Mouse (Mus musculus) cerebellum, adult 9-11 months (tissue): ENCODE data around the gene Clec14a.
"Not testable (repeated sequence)": the region's sequence is repeated elsewhere in the genome, so short reads cannot be mapped to it uniquely, and the experiment has no call there.

Experiments used
- DNase-seq: peaks from one replicate; pipeline ENCODE4 v3.0.0; 2022

The Clec14a gene

GRCm38 (mm10) chr12:58268563-58269501 is at the start of gene Clec14a:
Gene Clec14a (minus strand): TSS chr12:58269290.
- DNase-seq: no peak

DNA sequence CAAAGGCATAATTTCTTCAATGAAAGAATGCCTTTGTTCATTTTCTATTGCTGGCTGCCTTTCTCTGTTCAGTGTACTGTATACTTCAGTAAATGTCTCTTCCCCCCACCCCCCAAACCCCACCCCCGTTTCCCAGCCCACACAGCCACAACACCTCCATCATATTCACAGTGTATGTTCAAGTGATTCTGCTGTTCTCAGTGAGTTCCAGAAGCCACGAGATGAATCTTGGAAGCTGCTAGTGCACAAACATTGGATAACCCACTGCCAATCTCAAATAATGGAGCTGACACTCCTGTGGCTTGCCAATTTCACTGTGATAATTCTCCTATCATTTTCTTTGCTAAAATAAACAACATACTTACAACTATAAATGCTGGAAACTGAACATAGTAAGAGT is 38.7 kb upstream of the Clec14a start:
- DNase-seq: no peak

DNA sequence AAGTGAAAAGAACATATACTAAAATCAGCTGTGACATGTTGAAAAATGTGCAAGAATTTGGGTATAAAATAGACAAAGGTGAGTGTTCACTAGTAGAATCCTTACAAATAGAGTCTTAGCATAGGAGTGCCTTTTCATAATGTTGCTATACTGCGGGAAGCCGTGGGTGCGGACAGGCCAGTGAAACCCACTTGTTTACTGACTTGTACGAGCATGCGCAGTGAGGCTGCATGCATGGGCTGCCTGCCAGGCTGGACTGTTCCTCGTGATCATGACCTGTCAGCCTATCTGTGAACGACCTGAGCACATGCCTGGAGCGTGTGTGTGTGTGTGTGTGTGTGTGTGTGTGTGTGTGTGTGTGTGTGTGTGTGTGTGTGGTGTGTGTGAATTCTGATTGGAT is 37.3 kb upstream of the Clec14a start:
- DNase-seq: not testable (repeated sequence)

- DNase-seq: no peak
These were observed 36.5 kb upstream of the Clec14a start for GRCm38 (mm10) chr12:58305567-58305966.

- no peak for DNase-seq
These were observed 27.9 kb upstream of the Clec14a start for GRCm38 (mm10) chr12:58296980-58297379.

GRCm38 (mm10) chr12:58285912-58286311 is 16.8 kb upstream of the Clec14a start:
- no peak for DNase-seq

DNA sequence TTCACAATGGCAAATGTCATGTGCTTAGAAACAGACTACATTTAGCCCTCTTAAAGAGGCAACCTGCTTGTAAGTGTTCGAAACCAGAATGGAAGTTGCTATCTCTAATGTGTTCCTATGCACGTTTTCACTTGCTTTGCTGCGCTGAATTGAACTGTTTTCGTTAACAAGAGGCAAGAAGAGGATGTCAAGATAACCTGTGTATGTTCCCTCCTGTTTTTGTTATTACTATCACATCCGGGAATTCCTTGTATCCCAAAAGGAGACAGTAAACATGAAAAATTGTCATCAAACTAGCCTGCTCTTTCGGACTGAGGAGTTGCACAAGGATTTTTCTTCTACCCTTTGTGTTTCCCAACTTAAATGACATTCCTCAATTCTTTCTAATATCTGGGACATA is 1.4 kb upstream of the Clec14a start:
- DNase-seq: no peak

- DNase-seq: no peak
These were observed 415 bp upstream of the Clec14a start for GRCm38 (mm10) chr12:58269505-58269904.

DNA sequence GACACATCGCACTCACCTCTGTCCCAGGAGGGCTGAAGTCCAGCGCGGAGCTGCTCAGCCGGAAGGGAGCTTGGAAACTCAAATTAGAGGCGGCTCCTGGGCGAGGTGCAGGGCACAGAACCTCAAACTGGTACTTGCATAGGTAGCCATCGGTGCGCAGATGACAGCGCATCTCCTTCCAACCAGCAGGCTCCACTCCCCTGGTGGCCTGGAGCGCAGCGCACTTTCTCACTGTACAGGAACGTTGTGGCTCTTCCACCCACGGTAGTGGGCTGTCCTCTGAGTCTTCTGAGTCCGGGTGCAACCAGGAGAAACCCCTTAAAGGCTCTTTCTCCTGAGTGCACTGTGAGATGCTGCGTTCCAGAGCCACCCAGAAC is 916 bp downstream of the Clec14a start:
- DNase-seq: no peak

- no peak for DNase-seq
These were observed 1.3 kb downstream of the Clec14a start for GRCm38 (mm10) chr12:58267779-58268178.

DNA sequence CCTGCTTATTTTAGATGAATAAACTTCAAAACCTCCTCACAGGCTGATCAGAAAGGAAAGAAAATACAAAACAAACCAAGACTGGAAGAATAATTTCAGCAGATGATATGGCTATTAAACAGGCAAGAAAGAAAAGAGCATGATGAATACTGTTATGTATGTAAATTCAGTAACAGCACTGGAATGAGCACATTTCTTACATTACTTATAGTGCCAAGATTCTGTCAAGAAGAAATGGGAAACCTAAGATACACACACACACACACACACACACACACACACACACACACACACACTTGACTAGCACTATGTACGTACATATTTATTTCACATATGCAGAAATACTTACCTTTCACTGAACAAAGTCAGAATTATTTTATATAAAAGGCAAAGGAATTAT is 17.2 kb downstream of the Clec14a start:
- no peak for DNase-seq

- no peak for DNase-seq
These were observed 36.6 kb downstream of the Clec14a start for GRCm38 (mm10) chr12:58232489-58232888.

DNA sequence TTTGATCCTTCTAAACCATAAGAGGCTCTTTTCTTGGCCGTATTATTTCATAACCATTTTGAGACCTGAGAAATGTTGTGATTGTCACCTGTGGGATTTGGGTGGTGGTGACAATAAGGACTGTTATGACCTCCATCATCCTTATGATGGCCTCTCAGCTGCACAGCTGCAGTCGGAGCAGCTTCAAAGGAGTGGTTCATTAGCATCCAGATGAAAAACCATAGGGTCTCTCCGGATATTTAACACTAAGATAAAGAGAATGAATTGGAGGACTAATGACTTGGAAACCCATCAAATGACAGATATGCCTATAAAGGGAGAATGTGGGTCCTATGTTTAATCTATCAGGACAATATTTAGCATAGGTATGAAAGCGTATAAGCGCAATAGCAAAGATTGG is 43.4 kb downstream of the Clec14a start:
- no peak for DNase-seq

GRCm38 (mm10) chr12:58219078-58219477 is 50.0 kb downstream of the Clec14a start:
- DNase-seq: no peak

DNA sequence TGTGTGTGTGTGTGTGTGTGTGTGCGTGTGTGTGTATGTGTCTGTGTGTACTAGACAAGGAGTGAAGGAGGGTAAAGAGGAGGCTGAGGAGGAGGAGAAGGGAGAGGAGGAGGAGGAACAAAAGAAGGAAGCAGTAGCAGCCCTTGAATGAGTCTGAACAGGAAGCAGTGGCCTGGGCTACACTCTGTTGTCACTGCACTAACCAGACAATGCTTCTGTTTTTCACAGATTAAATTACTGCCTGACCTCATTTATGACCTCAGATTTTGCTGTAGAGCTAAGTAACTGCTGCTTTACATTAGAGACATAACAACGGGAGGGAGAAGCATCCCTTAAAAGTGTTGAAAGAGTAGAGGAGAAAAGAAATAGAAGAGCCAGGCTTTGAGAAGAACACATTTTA is 52.9 kb downstream of the Clec14a start:
- DNase-seq: no peak
